Mouse (Mus musculus) ES-E14 (cell line): ENCODE results near the gene Nrl. TPM values are rescaled to one million over a fixed set of nuclear protein-coding genes. Genes with fewer than 3 reads are reported as not detected.

Experiments
- DNase-seq: peaks from one replicate; pipeline ENCODE4 v3.0.0-alpha.2; 2013; ENCODE audit warnings: low read depth, low spot score
- H3K27ac ChIP-seq: 2 replicates; pipeline ENCODE4 v1.5.1; 2012; ENCODE audit warnings: low read depth, mild to moderate bottlenecking, low read length, moderate library complexity, mixed read lengths; ENCODE audit not compliant: poor library complexity, insufficient read depth, severe bottlenecking
- H3K36me3 ChIP-seq: 2 replicates; pipeline ENCODE4 v1.6.1; 2012; ENCODE audit warnings: mild to moderate bottlenecking, low read length, moderate library complexity, mixed read lengths; ENCODE audit not compliant: control insufficient read depth, poor library complexity, insufficient read depth, severe bottlenecking
- H3K4me1 ChIP-seq, 2 experiments: fragments of 150-350 bp in 1 of 2; sonication (generic) in 1 of 2; 2 replicates each; pipeline ENCODE4 v1.6.1; 2012; ENCODE audit warnings: low read length in 2 of 2, mild to moderate bottlenecking in 1 of 2, mixed read lengths in 1 of 2; ENCODE audit not compliant: control insufficient read depth in 2 of 2, insufficient read depth in 2 of 2, poor library complexity in 1 of 2
- H3K4me3 ChIP-seq, 2 experiments: fragments of 150-350 bp in 1 of 2; sonication (generic) in 1 of 2; 2 replicates each; pipeline ENCODE4 v1.5.1; 2012; ENCODE audit warnings: low read length in 2 of 2, low read depth in 1 of 2, mild to moderate bottlenecking in 1 of 2, mixed read lengths in 1 of 2; ENCODE audit not compliant: insufficient read depth in 1 of 2, poor library complexity in 1 of 2, severe bottlenecking in 1 of 2
- H3K9ac ChIP-seq: 2 replicates; pipeline ENCODE4 v1.6.1; 2012; ENCODE audit warnings: low read depth, mild to moderate bottlenecking, low read length, mixed read lengths; ENCODE audit not compliant: poor library complexity, insufficient read depth, severe bottlenecking
- H3K9me3 ChIP-seq: fragments of 150-350 bp; sonication (generic); 2 replicates; pipeline ENCODE4 v1.6.1; 2012; ENCODE audit warnings: low read depth, mild to moderate bottlenecking, low read length; ENCODE audit not compliant: control insufficient read depth, insufficient read depth
- CHD2 ChIP-seq: IDR thresholded peaks from 2 replicates; pipeline ENCODE4 v1.6.1; 2014; ENCODE audit warnings: mild to moderate bottlenecking, low read depth, low read length, inconsistent platforms
- HCFC1 ChIP-seq: IDR thresholded peaks from 2 replicates; pipeline ENCODE4 v1.6.1; 2012; ENCODE audit warnings: low read length, inconsistent platforms, borderline replicate concordance; ENCODE audit not compliant: insufficient read depth
- MAFK ChIP-seq: IDR thresholded peaks from 2 replicates; pipeline ENCODE4 v1.6.1; 2014; ENCODE audit warnings: mild to moderate bottlenecking, low read depth, low read length, inconsistent platforms; ENCODE audit not compliant: insufficient read depth
- ZC3H11A ChIP-seq: IDR thresholded peaks from 2 replicates; pipeline ENCODE4 v1.6.1; 2012; ENCODE audit warnings: low read depth, mild to moderate bottlenecking, inconsistent platforms, low read length, borderline replicate concordance
- ZNF384 ChIP-seq: IDR thresholded peaks from 2 replicates; pipeline ENCODE4 v1.6.1; 2012; ENCODE audit warnings: low read depth, low read length, inconsistent platforms
- in situ Hi-C, 2 experiments: fragments of 600-800 bp; cut with MboI; formaldehyde crosslinking; loops; one replicate each; pipeline ENCODE4 v1.15.1; 2025; ENCODE audit warnings: low sequenced_read_pairs in 2 of 2, inconsistent platforms in 1 of 2; ENCODE audit not compliant: unreplicated experiment in 2 of 2
- total RNA-seq: library from RNA; depleted of rRNA; stranded (reverse); fragments of 300-350 nt; gene quantifications from 2 replicates; pipeline ENCODE4 v1.2.3, GENCODE M21; 2012; rRNA removed

Nrl gene
- not detected in 2 replicates for total RNA-seq

DNA sequence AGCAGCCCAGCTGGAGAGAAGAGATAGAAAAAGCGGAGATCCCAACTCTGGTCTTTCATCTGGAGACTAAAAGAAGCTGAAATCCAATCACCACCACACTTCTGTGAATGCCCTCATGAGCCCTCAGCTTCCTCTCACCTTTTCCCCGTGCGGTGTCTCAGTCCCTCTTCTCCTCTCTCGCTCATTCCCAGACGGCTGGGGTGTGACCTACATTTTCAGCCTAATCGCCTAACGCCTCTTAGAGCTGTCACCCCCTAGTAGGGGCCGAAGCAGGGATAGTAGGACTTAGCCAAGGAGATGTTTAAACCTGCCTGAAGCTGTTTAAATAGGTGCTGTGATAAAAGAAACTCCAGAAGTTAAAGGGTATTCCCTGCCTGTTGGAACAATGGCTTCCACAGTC, at the start of gene Nrl:
Nrl (minus strand) TSS at position 197 of the 400 bp plus-strand sequence.
- no peaks in the 10 kb centered on the region for H3K9me3 ChIP-seq
- no peak within 1 kb of the TSS for H3K9ac ChIP-seq
- no peaks in the 10 kb centered on the region for H3K36me3 ChIP-seq
- no peak within 1 kb of the TSS for H3K27ac ChIP-seq
- in situ Hi-C loops: no loop called here
- TF ChIP-seq ZNF384 (no peak), HCFC1 (no peak), ZC3H11A (no peak), CHD2 (no peak), MAFK (no peak)
- H3K4me3 ChIP-seq: no peak within 1 kb of the TSS
- no peak for DNase-seq
- H3K4me1 ChIP-seq: peaks cover 3 to 4% of the 10 kb centered on the region in 2 experiments; a peak in 3 of 4 replicates

DNA sequence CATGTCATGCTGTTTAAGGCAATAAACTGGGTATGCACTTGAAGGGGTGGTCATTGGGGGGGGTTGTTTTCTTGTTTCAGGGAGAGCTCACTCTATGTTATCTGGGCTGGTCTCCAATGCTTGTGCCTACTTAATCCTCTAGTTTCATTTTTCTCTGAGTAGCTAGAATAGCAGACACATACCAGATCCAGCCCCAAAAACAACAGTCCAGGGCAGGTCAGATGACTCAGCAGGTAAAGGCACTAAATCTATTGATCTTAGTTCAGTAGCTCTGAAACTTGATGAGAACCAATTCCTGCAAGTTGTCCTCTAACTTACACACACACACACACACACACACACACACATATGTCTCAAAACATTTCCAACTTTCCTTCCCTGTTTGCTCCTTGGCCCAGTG, 47.0 kb upstream of the Nrl start:
- Histone ChIP-seq H3K9ac (no peak overlapping the region), H3K4me3 (no peak overlapping the region), H3K4me1 (peaks cover 0 to 10% of the 10 kb centered on the region in 2 experiments; a peak in 1 of 4 replicates), H3K36me3 (peaks cover 13% of the 10 kb centered on the region; the same call in 1 of the 2 replicates), H3K9me3 (no peaks in the 10 kb centered on the region), H3K27ac (no peak overlapping the region)
- no peak for DNase-seq
- in situ Hi-C loops: no loop called here
- no peak for TF ChIP-seq ZNF384
- no peak for TF ChIP-seq CHD2
- TF ChIP-seq MAFK: no peak
- TF ChIP-seq HCFC1: no peak
- no peak for TF ChIP-seq ZC3H11A

DNA sequence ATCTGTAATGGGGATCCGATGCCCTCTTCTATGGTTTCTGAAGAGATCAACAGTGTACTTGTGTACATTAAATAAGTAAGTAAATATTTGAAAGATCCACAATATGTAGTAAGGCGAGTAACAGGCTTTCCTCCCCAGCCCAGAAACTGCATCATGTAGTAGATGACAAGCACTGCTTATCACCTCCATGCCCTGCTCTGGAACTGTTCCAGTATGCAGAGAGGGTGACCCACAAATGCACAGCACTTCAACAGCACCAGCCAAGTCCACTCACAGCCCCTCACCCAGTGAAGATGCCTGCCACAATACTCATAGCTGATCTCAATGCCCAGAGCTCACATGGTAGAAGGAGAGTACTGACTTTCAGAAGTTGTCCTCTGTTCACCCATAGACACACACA, 45.8 kb upstream of the Nrl start:
- H3K27ac ChIP-seq: no peak overlapping the region
- DNase-seq: no peak
- no peak overlapping the region for H3K9ac ChIP-seq
- TF ChIP-seq ZC3H11A: no peak
- no peak for TF ChIP-seq MAFK
- TF ChIP-seq HCFC1: no peak
- H3K4me1 ChIP-seq: peaks cover 0 to 5% of the 10 kb centered on the region in 2 experiments; a peak in 1 of 4 replicates
- peaks cover 20% of the 10 kb centered on the region; the same call in 1 of the 2 replicates for H3K36me3 ChIP-seq
- in situ Hi-C loops: no loop called here
- H3K9me3 ChIP-seq: no peaks in the 10 kb centered on the region
- no peak overlapping the region for H3K4me3 ChIP-seq

DNA sequence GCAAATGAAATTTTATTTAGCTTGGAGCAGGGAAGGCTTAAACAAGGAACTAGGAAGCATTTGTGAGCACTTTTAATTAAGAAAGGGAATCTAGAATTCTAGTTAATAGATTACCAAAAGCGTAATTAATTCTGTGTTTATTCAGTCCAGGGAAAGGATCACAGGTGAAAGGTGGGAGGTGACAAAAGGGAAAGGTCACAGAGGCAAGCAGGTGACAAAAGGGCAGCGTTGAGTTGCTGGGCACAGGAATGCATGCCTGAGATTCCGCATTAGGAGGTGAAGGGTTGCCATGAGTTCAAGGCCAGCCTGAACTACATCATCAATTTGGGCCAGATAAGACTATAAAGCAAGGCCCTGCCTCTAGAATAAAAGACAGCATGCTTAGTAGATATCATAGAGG, 42.7 kb upstream of the Nrl start:
- Histone ChIP-seq H3K27ac (no peak overlapping the region), H3K9ac (no peak overlapping the region), H3K4me1 (no peaks in the 10 kb centered on the region), H3K36me3 (peaks cover 26% of the 10 kb centered on the region; the same call in 1 of the 2 replicates), H3K9me3 (no peaks in the 10 kb centered on the region), H3K4me3 (no peak overlapping the region)
- TF ChIP-seq HCFC1 (no peak), CHD2 (no peak), MAFK (no peak), ZNF384 (no peak), ZC3H11A (no peak)
- in situ Hi-C loops: no loop called here
- DNase-seq: no peak

DNA sequence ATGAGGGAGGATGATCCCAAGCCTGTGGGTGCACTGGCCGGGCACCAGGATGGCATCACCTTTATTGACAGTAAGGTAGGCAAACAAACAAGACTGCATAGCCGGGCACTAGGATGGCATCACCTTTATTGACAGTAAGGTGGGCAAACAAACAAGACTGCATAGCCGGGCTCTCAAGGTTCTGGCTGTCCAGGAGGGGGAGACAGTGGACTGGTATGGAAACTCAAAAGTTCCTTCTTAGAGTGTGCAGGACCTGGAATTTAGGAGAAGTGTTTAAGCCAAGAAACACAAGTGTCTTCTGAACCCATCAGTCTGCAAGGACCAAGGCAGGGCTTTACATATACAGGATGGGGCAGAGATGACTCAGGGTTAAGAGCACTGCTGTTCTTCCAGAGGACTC, 41.0 kb upstream of the Nrl start:
- H3K4me3 ChIP-seq: no peak overlapping the region
- H3K4me1 ChIP-seq: peaks cover 0 to 5% of the 10 kb centered on the region in 2 experiments; a peak in 1 of 4 replicates
- H3K27ac ChIP-seq: no peak overlapping the region
- peaks cover 28% of the 10 kb centered on the region; the same call in 1 of the 2 replicates for H3K36me3 ChIP-seq
- in situ Hi-C loops: no loop called here
- DNase-seq: no peak
- no peaks in the 10 kb centered on the region for H3K9me3 ChIP-seq
- TF ChIP-seq HCFC1 (no peak), MAFK (no peak), ZNF384 (no peak), ZC3H11A (no peak), CHD2 (no peak)
- H3K9ac ChIP-seq: no peak overlapping the region
